Mouse (Mus musculus): ENCODE data around the gene Senp2. TPM values are rescaled to one million over a fixed set of nuclear protein-coding genes. Genes with fewer than 3 reads are reported as not detected.

The Senp2 gene
- polyA plus RNA-seq, 1 experiment from 2014 or later = 48.1 TPM

GRCm38 (mm10) chr16:22038554-22038953 lies 29.3 kb downstream of the Senp2 start:
- Histone ChIP-seq H3K9me3 (no peaks in the 10 kb centered on the region), H3K27me3 (no peaks in the 10 kb centered on the region), H3K9ac (replicated peaks) (no peak overlapping the region), H3K4me2 (replicated peaks) (no peak overlapping the region), H3K4me3 (replicated peaks) (no peak overlapping the region), H3K27ac (no peak overlapping the region), H3K36me3 (peaks cover 64% of the 10 kb centered on the region), H3K4me1 (replicated peaks) (no peaks in the 10 kb centered on the region)
- 85% methylated on average over 10 of the region's 10 CpGs for WGBS
- no peak for ATAC-seq

GRCm38 (mm10) chr16:22039978-22040377 lies 30.7 kb downstream of the Senp2 start:
- no peaks in the 10 kb centered on the region for H3K9me3 ChIP-seq
- WGBS = 94% methylated on average over 1 of the region's 1 CpGs
- no peaks in the 10 kb centered on the region for H3K4me1 ChIP-seq (replicated peaks)
- H3K4me3 ChIP-seq (replicated peaks) = no peak overlapping the region
- H3K9ac ChIP-seq (replicated peaks) = no peak overlapping the region
- H3K27me3 ChIP-seq = no peaks in the 10 kb centered on the region
- H3K36me3 ChIP-seq = peaks cover 77% of the 10 kb centered on the region
- H3K4me2 ChIP-seq (replicated peaks) = no peak overlapping the region
- H3K27ac ChIP-seq = no peak overlapping the region
- ATAC-seq = no peak

- Histone ChIP-seq H3K9ac (replicated peaks) (no peak overlapping the region), H3K4me1 (replicated peaks) (no peaks in the 10 kb centered on the region), H3K4me3 (replicated peaks) (no peak overlapping the region), H3K27me3 (no peaks in the 10 kb centered on the region), H3K9me3 (no peaks in the 10 kb centered on the region), H3K36me3 (peaks cover 80% of the 10 kb centered on the region), H3K27ac (no peak overlapping the region), H3K4me2 (replicated peaks) (no peak overlapping the region)
- WGBS = 89% methylated on average over 4 of the region's 4 CpGs
- ATAC-seq = no peak
These were observed 34.5 kb downstream of the Senp2 start for GRCm38 (mm10) chr16:22043830-22044229.

- Histone ChIP-seq H3K27ac (no peak overlapping the region), H3K9ac (replicated peaks) (no peak overlapping the region), H3K4me2 (replicated peaks) (no peak overlapping the region), H3K4me1 (replicated peaks) (no peaks in the 10 kb centered on the region), H3K9me3 (no peaks in the 10 kb centered on the region), H3K4me3 (replicated peaks) (no peak overlapping the region), H3K27me3 (no peaks in the 10 kb centered on the region), H3K36me3 (peaks cover 62% of the 10 kb centered on the region)
- no peak for ATAC-seq
- 97% methylated on average over 3 of the region's 3 CpGs for whole genome bisulfite sequencing
These were observed 36.6 kb downstream of the Senp2 start for GRCm38 (mm10) chr16:22045930-22046329.

GRCm38 (mm10) chr16:22046739-22047366 lies 37.6 kb downstream of the Senp2 start:
- no peaks in the 10 kb centered on the region for H3K9me3 ChIP-seq
- peaks cover 54% of the 10 kb centered on the region for H3K36me3 ChIP-seq
- no peaks in the 10 kb centered on the region for H3K4me1 ChIP-seq (replicated peaks)
- H3K4me2 ChIP-seq (replicated peaks) = no peak overlapping the region
- H3K27me3 ChIP-seq = no peaks in the 10 kb centered on the region
- no peak overlapping the region for H3K27ac ChIP-seq
- H3K9ac ChIP-seq (replicated peaks) = no peak overlapping the region
- ATAC-seq = no peak
- no peak overlapping the region for H3K4me3 ChIP-seq (replicated peaks)
- WGBS = 86% methylated on average over 10 of the region's 10 CpGs

- Histone ChIP-seq H3K9me3 (no peaks in the 10 kb centered on the region), H3K36me3 (peaks cover 8% of the 10 kb centered on the region; the same call in 1 of the 2 replicates), H3K27ac (no peak overlapping the region), H3K4me3 (replicated peaks) (no peak overlapping the region), H3K4me2 (replicated peaks) (no peak overlapping the region), H3K9ac (replicated peaks) (no peak overlapping the region), H3K27me3 (no peaks in the 10 kb centered on the region), H3K4me1 (replicated peaks) (no peaks in the 10 kb centered on the region)
- 95% methylated on average over 21 of the region's 21 CpGs for WGBS
- no peak for ATAC-seq
These were observed 44.1 kb downstream of the Senp2 start for GRCm38 (mm10) chr16:22053411-22053810.

- 78% methylated on average over 6 of the region's 6 CpGs for WGBS
- Histone ChIP-seq H3K27ac (no peak overlapping the region), H3K36me3 (peaks cover 42% of the 10 kb centered on the region), H3K27me3 (no peaks in the 10 kb centered on the region), H3K4me2 (replicated peaks) (no peak overlapping the region), H3K9me3 (no peaks in the 10 kb centered on the region), H3K4me3 (replicated peaks) (no peak overlapping the region), H3K9ac (replicated peaks) (no peak overlapping the region), H3K4me1 (replicated peaks) (no peaks in the 10 kb centered on the region)
- peak; percentile 62; the same call in 1 of the 2 replicates for ATAC-seq
These were observed 48.2 kb downstream of the Senp2 start for GRCm38 (mm10) chr16:22057498-22057897.

GRCm38 (mm10) chr16:22058871-22059270 lies 49.6 kb downstream of the Senp2 start:
- no peak for ATAC-seq
- Histone ChIP-seq H3K4me3 (replicated peaks) (no peak overlapping the region), H3K4me1 (replicated peaks) (no peaks in the 10 kb centered on the region), H3K27ac (no peak overlapping the region), H3K9me3 (no peaks in the 10 kb centered on the region), H3K36me3 (peaks cover 48% of the 10 kb centered on the region), H3K9ac (replicated peaks) (no peak overlapping the region), H3K27me3 (no peaks in the 10 kb centered on the region), H3K4me2 (replicated peaks) (no peak overlapping the region)
- 96% methylated on average over 7 of the region's 7 CpGs for WGBS

GRCm38 (mm10) chr16:22060416-22060815 lies 51.1 kb downstream of the Senp2 start:
- Histone ChIP-seq H3K4me3 (replicated peaks) (no peak overlapping the region), H3K4me1 (replicated peaks) (no peaks in the 10 kb centered on the region), H3K27ac (no peak overlapping the region), H3K36me3 (peaks cover 63% of the 10 kb centered on the region), H3K4me2 (replicated peaks) (no peak overlapping the region), H3K9me3 (no peaks in the 10 kb centered on the region), H3K9ac (replicated peaks) (no peak overlapping the region), H3K27me3 (no peaks in the 10 kb centered on the region)
- WGBS = 93% methylated on average over 10 of the region's 10 CpGs
- no peak for ATAC-seq

GRCm38 (mm10) chr16:22061555-22062160 lies 52.4 kb downstream of the Senp2 start:
- no peak overlapping the region for H3K9ac ChIP-seq (replicated peaks)
- H3K27me3 ChIP-seq = no peaks in the 10 kb centered on the region
- 89% methylated on average over 14 of the region's 14 CpGs for WGBS
- no peak overlapping the region for H3K4me3 ChIP-seq (replicated peaks)
- H3K4me1 ChIP-seq (replicated peaks) = no peaks in the 10 kb centered on the region
- no peak overlapping the region for H3K4me2 ChIP-seq (replicated peaks)
- no peak overlapping the region for H3K27ac ChIP-seq
- H3K36me3 ChIP-seq = peaks cover 73% of the 10 kb centered on the region
- H3K9me3 ChIP-seq = no peaks in the 10 kb centered on the region
- no peak for ATAC-seq

- ATAC-seq = no peak
- H3K4me2 ChIP-seq (replicated peaks) = no peak overlapping the region
- no peak overlapping the region for H3K4me3 ChIP-seq (replicated peaks)
- peaks cover 80% of the 10 kb centered on the region for H3K36me3 ChIP-seq
- no peak overlapping the region for H3K9ac ChIP-seq (replicated peaks)
- WGBS = 77% methylated on average over 4 of the region's 4 CpGs
- H3K9me3 ChIP-seq = no peaks in the 10 kb centered on the region
- H3K27ac ChIP-seq = no peak overlapping the region
- no peaks in the 10 kb centered on the region for H3K27me3 ChIP-seq
- no peaks in the 10 kb centered on the region for H3K4me1 ChIP-seq (replicated peaks)
These were observed 53.0 kb downstream of the Senp2 start for GRCm38 (mm10) chr16:22062284-22062683.

- no peak overlapping the region for H3K4me2 ChIP-seq (replicated peaks)
- H3K27ac ChIP-seq = no peak overlapping the region
- peaks cover 94% of the 10 kb centered on the region for H3K36me3 ChIP-seq
- no peaks in the 10 kb centered on the region for H3K27me3 ChIP-seq
- H3K4me1 ChIP-seq (replicated peaks) = no peaks in the 10 kb centered on the region
- no peak overlapping the region for H3K4me3 ChIP-seq (replicated peaks)
- H3K9me3 ChIP-seq = no peaks in the 10 kb centered on the region
- H3K9ac ChIP-seq (replicated peaks) = no peak overlapping the region
- ATAC-seq = no peak
These were observed 56.3 kb downstream of the Senp2 start for GRCm38 (mm10) chr16:22065536-22065935.

- Histone ChIP-seq H3K27me3 (no peaks in the 10 kb centered on the region), H3K27ac (no peak overlapping the region), H3K4me2 (replicated peaks) (no peak overlapping the region), H3K9me3 (no peaks in the 10 kb centered on the region), H3K9ac (replicated peaks) (no peak overlapping the region), H3K4me3 (replicated peaks) (no peak overlapping the region), H3K36me3 (peaks cover 91% of the 10 kb centered on the region), H3K4me1 (replicated peaks) (no peaks in the 10 kb centered on the region)
- 92% methylated on average over 8 of the region's 8 CpGs for WGBS
- no peak for ATAC-seq
These were observed 58.1 kb downstream of the Senp2 start for GRCm38 (mm10) chr16:22067406-22067805.

All from midbrain, embryonic 13.5 days (tissue).